Mouse (Mus musculus) cerebellum, adult 2 months (tissue): Measurements from ENCODE around the gene Crym.

Experiments
- CTCF ChIP-seq: fragments of 200-500 bp; IDR thresholded peaks from 2 replicates; pipeline ENCODE4 v1.5.1; 2011; ENCODE audit warnings: low read depth, mild to moderate bottlenecking, control low read depth, low read length, moderate library complexity, borderline replicate concordance; ENCODE audit not compliant: insufficient read depth
- POLR2A ChIP-seq: fragments of 200-500 bp; IDR thresholded peaks from 2 replicates; pipeline ENCODE4 v1.6.1; 2011; ENCODE audit warnings: low read length, control low read depth, borderline replicate concordance; ENCODE audit not compliant: insufficient read depth

DNA sequence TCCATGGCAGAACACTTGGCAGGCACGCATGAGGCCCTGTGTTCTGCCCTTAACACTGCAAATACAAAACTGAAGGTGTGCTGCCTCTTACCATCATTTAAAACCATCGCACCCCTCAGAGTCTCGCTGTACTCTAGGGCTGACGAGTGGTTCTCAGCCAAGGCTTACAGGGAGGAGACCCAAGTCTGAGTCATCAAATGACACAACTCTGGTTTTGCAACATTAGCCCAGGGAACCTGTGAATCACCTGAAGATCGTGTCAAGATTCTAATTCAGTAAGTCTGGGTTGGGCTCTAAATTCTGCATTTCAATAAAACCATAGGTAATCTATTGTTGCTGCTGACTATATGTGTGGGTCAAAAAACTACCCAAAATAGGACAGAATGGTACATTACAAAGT, 21.4 kb downstream of the Crym start:
- TF ChIP-seq POLR2A = no peak
- no peak for TF ChIP-seq CTCF
